Mouse (Mus musculus) CD4-positive helper T cell, adult 2 months (primary cell): ENCODE results near the gene Ctnna3.
"Not testable (repeated sequence)": the region's sequence is repeated elsewhere in the genome, so short reads cannot be mapped to it uniquely, and the experiment has no call there.

Source experiments
- DNase-seq: peaks from one replicate; pipeline ENCODE4 v3.0.0-alpha.2; 2012; ENCODE audit warnings: low read depth, missing footprints, low spot score

Ctnna3 gene

GRCm38 (mm10) chr10:63429785-63430305 is at the start of gene Ctnna3:
Ctnna3 (plus strand) TSS chr10:63430098.
- peak; percentile 96 for DNase-seq

- DNase-seq, result peak; percentile 41
Observed at GRCm38 (mm10) chr10:63381498-63382280, 48.2 kb upstream of the Ctnna3 start, which contains the start of gene Sirt1. Sirt1 (minus strand) TSS chr10:63381704.

- peak; percentile 96 for DNase-seq
Observed at GRCm38 (mm10) chr10:63382372-63383279, 47.3 kb upstream of the Ctnna3 start, which contains the start of gene Dnajc12. Dnajc12 (plus strand) TSS chr10:63382443.

- DNase-seq, result not testable (repeated sequence)
Observed at GRCm38 (mm10) chr10:63385897-63386296, 44.0 kb upstream of the Ctnna3 start.

GRCm38 (mm10) chr10:63386444-63386843 is 43.5 kb upstream of the Ctnna3 start:
- peak; percentile 82 for DNase-seq

GRCm38 (mm10) chr10:63386991-63387390 is 42.9 kb upstream of the Ctnna3 start:
- DNase-seq, result no peak

GRCm38 (mm10) chr10:63388948-63389347 is 41.0 kb upstream of the Ctnna3 start:
- DNase-seq, result no peak

- DNase-seq, result no peak
Observed at GRCm38 (mm10) chr10:63396963-63397362, 32.9 kb upstream of the Ctnna3 start.

GRCm38 (mm10) chr10:63402731-63403504 is 27.0 kb upstream of the Ctnna3 start:
- DNase-seq, result no peak

- no peak for DNase-seq
Observed at GRCm38 (mm10) chr10:63403636-63404035, 26.3 kb upstream of the Ctnna3 start.

GRCm38 (mm10) chr10:63410162-63410956 is 19.5 kb upstream of the Ctnna3 start:
- no peak for DNase-seq

- not testable (repeated sequence) for DNase-seq
Observed at GRCm38 (mm10) chr10:63411674-63412073, 18.2 kb upstream of the Ctnna3 start.

GRCm38 (mm10) chr10:63412756-63413155 is 17.1 kb upstream of the Ctnna3 start:
- no peak for DNase-seq

- no peak for DNase-seq
Observed at GRCm38 (mm10) chr10:63415287-63415686, 14.6 kb upstream of the Ctnna3 start.

- DNase-seq, result no peak
Observed at GRCm38 (mm10) chr10:63415850-63416249, 14.0 kb upstream of the Ctnna3 start.

GRCm38 (mm10) chr10:63417061-63417460 is 12.8 kb upstream of the Ctnna3 start:
- no peak for DNase-seq

GRCm38 (mm10) chr10:63421739-63422735 is 7.9 kb upstream of the Ctnna3 start, which contains the start of gene Gm7075:
Gm7075 (minus strand) TSS chr10:63421789.
- DNase-seq, result peak; percentile 62

GRCm38 (mm10) chr10:63422736-63422992 is 7.2 kb upstream of the Ctnna3 start:
- no peak for DNase-seq
